Mouse (Mus musculus): ENCODE results near the gene Lzts2. TPM values are rescaled to one million over a fixed set of nuclear protein-coding genes. Genes with fewer than 3 reads are reported as not detected.
A peak's percentile ranks its signal among the peaks of the same experiment; 100 is the strongest.

The Lzts2 gene
- total RNA-seq, 2 experiments from 2014 or later: 1.4 to 3.8 TPM

DNA sequence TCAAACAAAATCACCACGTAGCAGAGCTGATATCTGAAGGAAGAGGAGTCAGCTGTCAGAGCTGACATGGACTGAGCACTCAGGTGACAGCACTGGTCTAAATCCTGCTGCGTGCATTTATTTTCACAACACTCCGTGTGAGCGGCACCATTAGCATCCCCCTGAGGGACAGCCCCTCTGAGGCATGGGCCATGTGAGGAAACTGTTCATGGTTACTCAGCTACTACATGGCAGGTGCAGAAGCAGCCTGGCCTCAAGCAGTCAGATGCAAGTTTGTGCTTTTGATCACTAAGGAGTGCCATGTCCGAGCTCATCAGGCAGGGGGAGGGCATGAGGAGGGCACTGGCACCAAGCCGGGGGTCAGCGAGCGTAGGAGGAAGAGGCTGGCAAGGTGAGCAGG is 14.6 kb upstream of the Lzts2 start:
- ATAC-seq (replicated peaks; ENCODE audit: low FRiP score, poor library complexity, severe bottlenecking): no peak

DNA sequence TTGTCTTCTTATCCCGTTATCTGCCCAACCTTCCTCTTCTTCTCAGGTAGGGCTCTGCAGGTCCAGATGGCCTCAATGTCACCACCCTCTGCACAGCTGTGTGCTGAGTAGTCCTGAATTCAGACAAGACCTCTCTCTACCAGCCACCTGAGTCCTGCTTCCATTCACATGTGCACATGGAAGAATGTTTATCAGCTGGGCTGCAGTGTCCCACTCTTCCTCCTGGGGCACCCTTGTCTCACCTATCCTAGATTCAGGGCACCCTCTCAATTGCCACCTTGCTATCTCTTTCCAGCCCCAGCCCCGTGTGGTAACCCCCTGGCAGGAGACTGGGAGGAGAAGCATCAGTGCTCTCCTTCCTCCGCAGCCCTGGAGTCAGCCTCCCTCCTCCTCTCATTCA is 11.9 kb upstream of the Lzts2 start:
- ATAC-seq (replicated peaks; ENCODE audit: low FRiP score, poor library complexity, severe bottlenecking): no peak

- no peak for ATAC-seq (replicated peaks; ENCODE audit: low FRiP score, poor library complexity, severe bottlenecking)
These were observed 10.3 kb upstream of the Lzts2 start for GRCm38 (mm10) chr19:45003740-45004516.

DNA sequence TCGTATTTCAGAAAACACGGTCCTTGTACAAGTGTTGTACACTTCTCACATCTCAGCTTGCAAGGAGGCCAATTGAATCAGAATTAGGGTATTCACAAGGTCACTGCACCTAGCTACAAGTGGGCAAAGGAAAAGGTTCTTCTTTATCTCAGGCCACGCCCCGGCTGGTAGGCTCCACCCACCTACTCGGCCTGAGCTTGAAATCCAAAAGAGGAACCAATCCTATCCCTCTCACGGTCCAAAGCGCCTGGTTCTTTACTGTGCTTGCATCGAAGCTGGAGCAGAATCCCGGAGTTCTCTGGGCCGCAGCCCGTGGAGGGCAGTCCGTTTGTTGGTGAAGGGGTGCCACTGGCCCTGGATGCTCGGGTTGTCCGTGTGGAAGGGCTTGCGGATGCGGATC is 8.8 kb upstream of the Lzts2 start, which contains the start of gene Twnk:
TSS of gene Twnk (plus strand) at position 220 of the 400 bp plus-strand sequence.
- ATAC-seq (replicated peaks; ENCODE audit: low FRiP score, poor library complexity, severe bottlenecking): peak; percentile 76

DNA sequence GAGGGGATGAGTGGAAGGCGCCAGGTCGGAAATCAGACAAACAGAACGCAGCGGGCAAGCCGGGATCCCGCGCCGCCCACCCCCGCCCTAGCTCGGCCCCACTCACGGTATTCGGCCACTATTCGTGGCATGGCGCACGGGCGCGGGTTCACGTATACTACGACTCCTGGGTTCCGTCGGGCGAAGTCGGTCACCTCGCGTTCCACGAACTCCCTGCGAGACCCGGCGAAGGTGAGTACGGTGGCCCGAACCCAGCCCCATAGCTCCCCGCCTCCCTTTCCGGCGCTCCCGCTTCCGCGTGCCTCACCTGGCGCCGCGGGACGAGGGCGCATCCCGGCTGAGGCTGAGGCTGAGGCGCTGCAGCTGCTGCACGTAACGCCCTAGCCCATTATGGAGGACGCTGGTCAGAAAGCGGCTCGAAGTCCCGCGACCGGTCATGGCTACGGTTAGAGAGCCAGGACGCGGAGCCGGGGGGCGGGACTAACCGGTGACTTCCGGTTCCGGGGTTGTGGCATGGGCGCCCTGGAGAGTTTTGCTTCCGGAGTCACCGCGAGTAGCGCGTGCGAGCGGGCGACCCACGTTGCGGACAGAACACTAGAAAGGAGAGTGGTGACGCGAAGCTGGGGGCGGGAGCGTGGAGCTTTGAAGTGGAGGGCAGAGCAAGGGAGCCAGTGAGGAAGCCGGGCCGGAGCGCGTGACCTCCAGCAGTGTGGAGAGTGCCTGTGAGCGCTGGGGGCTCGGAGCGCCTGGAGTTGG is 8.1 kb upstream of the Lzts2 start, which contains the start of gene Mrpl43:
TSS of gene Mrpl43 (minus strand) at position 486 of the 756 bp plus-strand sequence.
- ATAC-seq (replicated peaks; ENCODE audit: low FRiP score, poor library complexity, severe bottlenecking): peak; percentile 94

GRCm38 (mm10) chr19:45007021-45007420 is 7.2 kb upstream of the Lzts2 start:
- ATAC-seq (replicated peaks; ENCODE audit: low FRiP score, poor library complexity, severe bottlenecking): no peak

DNA sequence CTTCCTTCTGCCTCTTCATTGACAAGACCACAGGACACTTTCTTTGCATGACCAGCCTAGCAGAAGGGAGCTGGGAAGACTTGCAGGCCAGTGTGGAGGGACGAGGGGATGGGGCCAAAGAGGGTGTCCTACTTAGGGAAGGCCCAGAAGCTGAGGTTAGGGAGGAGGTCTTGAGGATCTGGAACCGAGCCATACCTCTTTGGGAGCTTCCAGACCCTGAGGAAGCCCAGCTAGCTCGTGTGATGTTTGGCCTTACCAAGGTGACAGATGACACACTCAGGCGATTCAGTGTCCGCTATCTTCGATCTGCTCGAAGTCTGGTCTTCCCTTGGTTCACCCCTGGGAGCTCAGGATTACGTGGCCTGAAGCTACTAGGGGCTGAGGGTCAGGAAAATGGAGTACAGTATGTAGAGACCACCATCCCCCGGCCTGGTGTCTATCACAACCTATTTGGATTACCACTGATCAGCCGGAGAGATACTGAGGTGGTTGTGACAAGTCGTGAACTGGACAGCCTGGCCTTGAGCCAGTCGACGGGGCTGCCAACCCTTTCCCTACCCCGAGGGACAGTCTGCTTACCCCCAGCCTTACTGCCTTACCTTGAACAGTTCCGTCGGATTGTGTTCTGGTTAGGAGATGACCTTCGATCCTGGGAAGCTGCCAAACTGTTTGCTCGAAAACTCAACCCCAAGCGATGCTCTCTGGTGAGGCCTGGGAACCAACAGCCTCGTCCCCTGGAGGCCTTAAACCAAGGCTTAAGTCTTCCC is 6.6 kb upstream of the Lzts2 start:
- ATAC-seq (replicated peaks; ENCODE audit: low FRiP score, poor library complexity, severe bottlenecking): no peak

- ATAC-seq (replicated peaks; ENCODE audit: low FRiP score, poor library complexity, severe bottlenecking): no peak
These were observed 3.6 kb upstream of the Lzts2 start for GRCm38 (mm10) chr19:45010646-45011045.

- ATAC-seq (replicated peaks; ENCODE audit: low FRiP score, poor library complexity, severe bottlenecking): no peak
These were observed 2.0 kb upstream of the Lzts2 start for GRCm38 (mm10) chr19:45012219-45012618.

GRCm38 (mm10) chr19:45012636-45013035 is 1.6 kb upstream of the Lzts2 start:
- no peak for ATAC-seq (replicated peaks; ENCODE audit: low FRiP score, poor library complexity, severe bottlenecking)

GRCm38 (mm10) chr19:45013581-45014225 is 511 bp upstream of the Lzts2 start:
- no peak for ATAC-seq (replicated peaks; ENCODE audit: low FRiP score, poor library complexity, severe bottlenecking)

GRCm38 (mm10) chr19:45014981-45015402 is 778 bp downstream of the Lzts2 start:
- peak; percentile 23; the same call in 1 of the 2 replicates for ATAC-seq (replicated peaks; ENCODE audit: low FRiP score, poor library complexity, severe bottlenecking)

DNA sequence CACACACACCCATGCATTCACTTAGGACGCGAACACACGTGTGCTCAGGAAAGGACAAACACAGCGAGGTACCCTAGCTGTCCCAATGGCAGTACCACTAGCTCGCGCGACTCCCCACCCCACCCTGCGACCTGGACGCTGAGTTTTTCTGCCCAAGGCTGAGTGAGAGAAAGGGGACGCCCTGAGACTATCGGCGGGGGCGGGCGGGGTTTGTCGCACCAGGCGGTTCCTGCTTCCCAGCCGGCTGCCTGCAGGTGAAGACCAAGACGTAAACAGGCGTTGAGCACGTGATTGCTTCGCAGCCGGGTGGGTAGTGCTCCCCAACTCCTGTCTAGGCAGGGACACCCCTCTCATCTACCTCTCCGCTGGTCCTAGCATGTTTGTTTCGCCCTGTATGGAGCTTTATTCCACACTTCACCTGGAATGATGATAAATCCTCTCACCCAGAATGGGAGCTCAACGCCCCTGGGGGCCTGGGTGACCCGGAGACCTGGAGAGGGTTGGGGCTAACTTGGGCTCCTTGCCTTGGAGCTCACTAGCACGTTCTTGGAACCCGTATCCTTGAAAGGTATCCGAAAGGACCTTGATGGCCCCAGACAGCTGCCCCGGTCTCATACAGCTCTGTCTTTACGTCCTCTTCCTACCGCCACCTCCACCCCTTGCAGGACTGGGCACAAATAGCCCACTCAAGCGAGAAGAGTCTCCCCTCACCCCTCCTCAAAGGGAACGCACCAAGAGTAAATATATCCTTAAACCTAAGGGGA is 1.5 kb downstream of the Lzts2 start:
- peak; percentile 70 for ATAC-seq (replicated peaks; ENCODE audit: low FRiP score, poor library complexity, severe bottlenecking)

DNA sequence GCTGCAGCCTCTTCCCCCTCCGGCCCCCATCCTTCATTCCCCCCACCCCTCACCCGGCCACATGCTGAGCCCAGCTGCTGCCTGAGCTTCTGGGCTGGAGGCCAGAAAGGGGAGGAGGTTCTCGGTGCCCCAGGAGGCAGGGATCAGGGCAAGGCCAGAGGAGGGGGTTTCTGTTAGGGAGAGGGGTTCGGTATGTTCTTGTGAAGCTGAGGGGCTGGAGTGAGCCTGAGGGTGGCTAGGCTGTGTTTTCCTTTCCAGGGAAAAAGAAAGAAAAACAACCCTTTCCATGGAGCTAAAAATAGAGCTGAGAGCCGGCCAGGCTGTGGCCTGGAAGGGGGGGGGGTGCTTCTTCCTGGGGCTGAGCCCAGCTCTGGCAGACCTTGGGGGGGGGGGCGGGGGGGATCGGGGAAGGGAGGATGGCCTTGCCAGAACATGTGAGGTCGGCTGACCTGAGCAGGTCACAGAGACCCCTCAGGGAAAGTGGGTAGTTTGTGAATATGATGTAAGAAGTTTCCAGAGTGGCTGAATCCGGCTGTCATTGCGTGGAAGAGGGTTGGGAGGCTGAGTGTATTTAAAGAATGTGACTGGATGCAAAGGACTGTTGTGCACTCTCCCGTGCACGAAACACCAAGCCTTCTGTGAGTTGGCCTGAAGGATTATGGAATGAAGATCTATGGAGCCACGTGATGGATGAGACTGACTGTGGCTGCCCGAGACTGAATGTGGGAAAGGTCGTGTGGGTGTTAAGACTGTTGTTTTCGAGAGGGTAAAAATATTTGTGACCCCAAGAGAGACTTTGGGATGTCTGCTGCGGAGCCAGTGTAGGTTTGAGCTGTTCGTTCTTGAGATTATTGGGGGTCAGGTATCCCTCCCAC is 2.4 kb downstream of the Lzts2 start:
- ATAC-seq (replicated peaks; ENCODE audit: low FRiP score, poor library complexity, severe bottlenecking): no peak

GRCm38 (mm10) chr19:45017216-45017771 is 3.1 kb downstream of the Lzts2 start:
- ATAC-seq (replicated peaks; ENCODE audit: low FRiP score, poor library complexity, severe bottlenecking): no peak

GRCm38 (mm10) chr19:45017909-45018308 is 3.7 kb downstream of the Lzts2 start:
- no peak for ATAC-seq (replicated peaks; ENCODE audit: low FRiP score, poor library complexity, severe bottlenecking)

DNA sequence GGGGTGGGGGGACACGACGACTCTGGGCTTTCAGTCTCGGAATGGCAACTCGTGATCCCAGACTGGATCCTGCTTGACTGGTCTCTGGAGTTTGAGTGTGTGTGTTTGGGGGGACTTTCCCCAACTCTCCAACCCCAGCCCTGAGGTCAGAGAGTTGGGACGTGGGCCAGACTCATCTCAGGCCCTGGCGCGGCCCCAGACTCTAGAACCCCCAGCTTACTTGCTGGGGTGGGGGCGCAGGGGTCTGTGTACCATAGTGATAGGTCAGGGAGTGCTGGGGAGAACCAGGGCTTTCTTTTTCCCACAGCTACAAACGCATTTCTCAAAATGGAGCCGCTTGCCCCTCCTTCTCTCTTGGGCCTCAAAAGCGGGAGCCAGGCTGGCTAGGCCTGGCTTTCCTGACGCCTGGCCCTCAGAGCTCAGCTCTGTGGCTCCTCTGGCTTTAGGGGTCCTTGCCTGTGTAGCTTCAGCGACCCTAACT is 4.2 kb downstream of the Lzts2 start:
- ATAC-seq (replicated peaks; ENCODE audit: low FRiP score, poor library complexity, severe bottlenecking): no peak

DNA sequence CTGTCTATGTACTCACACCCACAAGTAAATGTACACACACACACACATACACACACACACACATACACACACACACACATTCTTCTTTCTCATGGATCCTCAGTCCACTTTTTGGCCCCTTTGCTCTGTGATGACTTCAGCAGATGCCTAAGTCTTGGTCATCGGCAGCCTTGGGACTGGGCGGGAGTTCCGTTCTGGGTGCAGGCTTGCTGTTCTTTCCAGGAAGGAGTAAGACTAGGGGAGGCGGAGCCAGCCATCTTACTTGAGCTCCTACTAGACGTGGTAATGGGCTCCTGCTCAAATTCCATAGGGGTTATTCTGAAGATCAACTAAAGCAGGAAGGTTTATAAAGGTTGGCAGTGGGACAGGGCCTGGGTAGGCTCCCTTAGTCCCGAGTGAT is 6.1 kb downstream of the Lzts2 start:
- ATAC-seq (replicated peaks; ENCODE audit: low FRiP score, poor library complexity, severe bottlenecking): no peak
